Mouse (Mus musculus) hindbrain, embryonic 14.5 days (tissue): ENCODE measurements at regions not wholly inside any gene's neighbourhood (a gene's known extent, or its start where the extent isn't known, plus 50 kb on each side); places are given as distances from the start of the nearest gene placed in this dataset.

Experiments
- ATAC-seq: fragments of 200-750 bp; cut with Nextera tagmentation; 2 replicates; pipeline ENCODE4 v1.8.0; 2017; ENCODE audit warnings: moderate number of reproducible peaks, mild to moderate bottlenecking, moderate TSS enrichment, moderate library complexity; ENCODE audit not compliant: low FRiP score
- DNase-seq: peaks from one replicate; pipeline ENCODE4 v3.0.0-alpha.2; 2015; ENCODE audit warnings: low spot score
- H3K27ac ChIP-seq: fragments of 300-500 bp; sonication (generic); 2 replicates; pipeline ENCODE4 v1.5.1; 2014; ENCODE audit warnings: mild to moderate bottlenecking, moderate library complexity
- H3K27me3 ChIP-seq: fragments of 300-500 bp; sonication (generic); 2 replicates; pipeline ENCODE4 v1.6.1; 2014; ENCODE audit warnings: mild to moderate bottlenecking, low read length, mixed read lengths; ENCODE audit not compliant: control insufficient read depth, insufficient read depth
- H3K36me3 ChIP-seq: fragments of 300-500 bp; sonication (generic); replicated peaks from 2 replicates; pipeline ENCODE4 v1.6.1; 2014; ENCODE audit not compliant: control insufficient read depth, insufficient read depth
- H3K4me1 ChIP-seq: fragments of 300-500 bp; sonication (generic); replicated peaks from 2 replicates; pipeline ENCODE4 v1.6.1; 2014; ENCODE audit warnings: antibody characterized with exemption, low read length, mixed read lengths; ENCODE audit not compliant: control insufficient read depth, insufficient read depth
- H3K4me2 ChIP-seq: fragments of 300-500 bp; sonication (generic); replicated peaks from 2 replicates; pipeline ENCODE4 v1.6.1; 2014; ENCODE audit warnings: mild to moderate bottlenecking, moderate library complexity
- H3K4me3 ChIP-seq: fragments of 300-500 bp; sonication (generic); replicated peaks from 2 replicates; pipeline ENCODE4 v1.5.1; 2014; ENCODE audit warnings: mild to moderate bottlenecking, low read length
- H3K9ac ChIP-seq: fragments of 300-500 bp; sonication (generic); 2 replicates; pipeline ENCODE4 v1.6.1; 2014
- H3K9me3 ChIP-seq: fragments of 300-500 bp; sonication (generic); 2 replicates; pipeline ENCODE4 v1.6.1; 2016; ENCODE audit warnings: low read length; ENCODE audit not compliant: control insufficient read depth
- WGBS: fragments of 180-500 bp; shearing (Covaris S2); extraction: QIAGEN DNeasy Blood & Tissue Kit; methylation state at CpG from one replicate; pipeline ENCODE4 v1.1.7; 2014; 5-methylcytosine and 5-hydroxymethylcytosine counted together

DNA sequence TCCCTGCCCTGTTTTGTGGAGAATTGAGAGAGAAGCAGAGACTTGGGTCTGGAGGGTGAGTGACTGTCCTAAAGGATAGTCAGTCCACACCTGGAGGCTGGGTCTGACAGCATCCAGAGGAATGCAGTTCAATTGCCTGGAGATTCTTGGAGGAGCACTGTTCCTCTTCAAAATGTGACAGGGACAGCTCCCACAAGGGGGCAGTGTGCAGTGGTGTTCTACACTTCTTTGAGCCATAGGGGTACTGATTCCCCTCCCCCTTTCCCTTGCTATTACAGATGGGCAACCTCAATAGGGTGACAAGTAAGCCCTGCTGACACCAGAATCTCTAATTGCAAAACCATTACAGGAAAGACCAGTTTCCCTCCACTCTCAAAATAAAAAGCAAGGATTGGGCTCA, 63.7 kb upstream of the Gm773 start:
- Histone ChIP-seq H3K27me3 (no peaks in the 10 kb centered on the region), H3K4me1 (no peaks in the 10 kb centered on the region), H3K9me3 (no peaks in the 10 kb centered on the region), H3K4me3 (no peak overlapping the region), H3K36me3 (no peaks in the 10 kb centered on the region), H3K9ac (no peak overlapping the region), H3K4me2 (no peak overlapping the region), H3K27ac (no peak overlapping the region)
- ATAC-seq (no peak), DNase-seq (no peak)

DNA sequence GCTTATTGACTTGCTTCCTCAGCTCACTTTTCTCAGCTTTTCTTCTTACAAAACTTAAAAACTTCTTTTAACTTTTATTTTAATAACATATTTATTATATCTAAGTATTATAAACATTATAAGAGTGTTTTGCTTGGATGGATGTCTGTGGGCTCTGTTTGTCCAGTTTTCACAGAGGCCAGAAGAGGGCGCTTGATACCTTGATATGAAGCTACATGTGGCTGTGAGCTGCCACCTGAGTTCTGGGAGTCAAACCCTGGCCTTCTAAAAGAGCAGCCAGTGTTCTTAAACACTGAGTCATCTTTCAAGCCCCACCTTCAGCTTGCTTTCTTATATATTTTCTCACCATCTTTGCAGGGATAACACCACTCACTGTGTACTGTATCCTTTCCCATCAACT, 61.5 kb upstream of the Gm773 start:
- no peaks in the 10 kb centered on the region for H3K36me3 ChIP-seq
- H3K9ac ChIP-seq = no peak overlapping the region
- H3K4me1 ChIP-seq = no peaks in the 10 kb centered on the region
- ATAC-seq (no peak), DNase-seq (peak; percentile 26)
- H3K27ac ChIP-seq = no peak overlapping the region
- no peaks in the 10 kb centered on the region for H3K27me3 ChIP-seq
- WGBS = 0% methylated on average over 1 of the region's 1 CpGs
- H3K4me2 ChIP-seq = no peak overlapping the region
- H3K9me3 ChIP-seq = no peaks in the 10 kb centered on the region
- no peak overlapping the region for H3K4me3 ChIP-seq

DNA sequence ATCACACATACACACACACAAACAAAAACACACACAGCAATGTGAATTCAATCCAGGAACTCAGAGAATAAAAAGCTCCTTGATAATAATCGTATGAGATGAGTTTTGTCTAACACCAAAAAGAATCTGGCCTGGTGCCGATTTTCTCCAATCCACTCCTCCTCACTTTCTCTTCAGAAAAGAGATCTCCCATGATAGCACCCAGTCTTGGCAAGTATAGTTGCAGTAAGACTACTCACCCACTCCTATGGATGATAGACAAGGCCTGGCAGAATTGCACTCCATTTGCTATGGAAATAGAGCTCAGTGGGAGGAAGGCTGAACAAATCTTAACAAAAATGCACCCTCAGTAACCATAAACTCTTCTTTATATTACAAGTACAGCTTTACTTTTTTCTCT, 57.0 kb upstream of the Gm773 start:
- no peak overlapping the region for H3K9ac ChIP-seq
- no peaks in the 10 kb centered on the region for H3K9me3 ChIP-seq
- H3K27ac ChIP-seq = no peak overlapping the region
- no peak overlapping the region for H3K4me2 ChIP-seq
- no peaks in the 10 kb centered on the region for H3K27me3 ChIP-seq
- ATAC-seq (no peak), DNase-seq (no peak)
- no peaks in the 10 kb centered on the region for H3K36me3 ChIP-seq
- H3K4me3 ChIP-seq = no peak overlapping the region
- H3K4me1 ChIP-seq = no peaks in the 10 kb centered on the region
- 95% methylated on average over 2 of the region's 2 CpGs for WGBS
